Mouse (Mus musculus): ENCODE data around the gene Gm3376. TPM values are rescaled to one million over a fixed set of nuclear protein-coding genes. Genes with fewer than 3 reads are reported as not detected.
"Not testable (repeated sequence)": the region's sequence is repeated elsewhere in the genome, so short reads cannot be mapped to it uniquely, and the experiment has no call there.

The Gm3376 gene
- total RNA-seq (2022), result not detected

DNA sequence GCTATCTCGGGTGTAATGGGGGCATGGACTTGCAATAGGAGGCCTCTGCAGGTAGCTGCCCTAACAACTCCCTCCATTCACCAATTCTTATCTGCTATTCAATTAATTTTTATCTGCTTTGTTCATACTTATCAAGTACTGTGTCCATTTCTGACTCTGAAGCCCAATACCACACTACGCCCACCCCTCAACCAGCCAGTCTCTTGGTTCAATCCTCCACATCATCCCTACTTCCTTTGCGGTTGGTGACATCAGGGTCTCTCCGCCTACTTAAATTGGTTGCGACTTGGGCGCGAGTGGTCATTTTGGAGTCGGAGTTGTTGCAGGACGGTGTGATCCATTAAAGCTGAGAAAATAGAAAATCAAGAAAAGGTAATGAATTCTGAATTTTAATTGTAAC lies at the start of gene Gm3376:
TSS of gene Gm3376 (plus strand) at position 301 of the 400 bp plus-strand sequence.
- DNase-seq (ENCODE audit: low spot score in 2 of 2), result not testable (repeated sequence)
